Mouse (Mus musculus) heart, adult 2 months (tissue): ENCODE results near the gene Capn5.

Experiments used
- CTCF ChIP-seq: fragments of 200-600 bp; IDR thresholded peaks from 2 replicates; pipeline ENCODE4 v1.8.1; 2022; ENCODE audit warnings: antibody characterized with exemption, mild to moderate bottlenecking, moderate library complexity
- EP300 ChIP-seq: fragments of 200-500 bp; IDR thresholded peaks from 2 replicates; pipeline ENCODE4 v1.6.1; 2011; ENCODE audit warnings: low read depth, low read length, control low read depth; ENCODE audit not compliant: insufficient read depth
- POLR2A ChIP-seq: fragments of 200-500 bp; IDR thresholded peaks from 2 replicates; pipeline ENCODE4 v1.6.1; 2011; ENCODE audit warnings: mild to moderate bottlenecking, low read depth, low read length, control low read depth; ENCODE audit not compliant: insufficient read depth

GRCm38 (mm10) chr7:98188238-98188637 lies 10.2 kb upstream of the Capn5 start:
- TF ChIP-seq EP300: no peak
- TF ChIP-seq CTCF: no peak
- no peak for TF ChIP-seq POLR2A
